Mouse (Mus musculus): ENCODE measurements around the gene Pde8a. TPM values are rescaled to one million over a fixed set of nuclear protein-coding genes. Genes with fewer than 3 reads are reported as not detected.

The Pde8a gene
- 1.8 and 2.1 TPM in 2 replicates for polyA plus RNA-seq (2015; fragmentation: Nextera tagmentation; extraction: Ambion mirVana)

GRCm38 (mm10) chr7:81213347-81214152 lies at the start of gene Pde8a:
Gene Pde8a (plus strand): TSS chr7:81213596.

GRCm38 (mm10) chr7:81344544-81345446 lies 131.4 kb downstream of the Pde8a start, which contains the start of gene Rps17:
Gene Rps17 (minus strand): TSS chr7:81345254.

Other genes starting within 250 kb of the Pde8a start
- gene Zfp592, start 219.9 kb upstream of the Pde8a start, polyA plus RNA-seq (2015; fragmentation: Nextera tagmentation; extraction: Ambion mirVana) = 6.3 and 6.5 TPM in 2 replicates
- gene Alpk3, start 156.0 kb upstream of the Pde8a start, polyA plus RNA-seq (2015; fragmentation: Nextera tagmentation; extraction: Ambion mirVana) = 0.11 and 0.18 TPM in 2 replicates
- 0.17 TPM in 1 of 2 replicates, not detected in the other for gene Slc28a1, start 98.8 kb upstream of the Pde8a start, polyA plus RNA-seq (2015; fragmentation: Nextera tagmentation; extraction: Ambion mirVana)
- 719 and 733 TPM in 2 replicates for gene Rps17, start 131.7 kb downstream of the Pde8a start, polyA plus RNA-seq (2015; fragmentation: Nextera tagmentation; extraction: Ambion mirVana)
- 7.9 and 11.4 TPM in 2 replicates for gene Cpeb1, start 241.9 kb downstream of the Pde8a start, polyA plus RNA-seq (2015; fragmentation: Nextera tagmentation; extraction: Ambion mirVana)

Measured in neural tube, postnatal 0 days (tissue).